Mouse (Mus musculus) cerebellum, adult 11 months (tissue): ENCODE data around the gene E2f4.
A peak's percentile ranks its signal among the peaks of the same experiment; 100 is the strongest.

Experiments
- DNase-seq: peaks from one replicate; pipeline ENCODE4 v3.0.0; 2022

E2f4 gene

DNA sequence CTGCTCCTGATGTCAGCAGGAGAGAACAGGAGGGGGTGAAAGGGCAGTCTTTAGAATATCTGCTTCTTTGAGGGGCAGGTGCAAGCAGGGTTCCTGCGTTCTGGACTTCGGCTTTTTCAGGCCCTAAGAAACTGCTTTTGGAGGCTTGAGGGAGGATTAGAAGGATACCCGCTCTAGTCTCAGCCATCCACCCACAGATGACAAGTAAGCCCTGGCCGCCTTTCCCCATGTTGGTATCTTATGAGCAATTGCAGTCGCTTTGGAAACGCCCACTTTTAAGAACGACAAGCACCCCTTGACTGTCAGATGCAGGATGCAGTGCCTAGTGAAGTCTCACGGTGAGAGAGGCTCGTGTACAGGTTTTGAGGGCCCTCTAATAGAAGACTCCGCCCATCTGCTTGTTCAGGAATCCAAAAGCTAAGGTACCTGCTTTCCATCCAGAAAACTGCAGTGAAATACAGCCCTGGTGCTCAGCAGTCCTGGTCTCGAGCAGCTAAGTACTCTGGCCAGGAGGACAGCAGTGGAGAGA, 21.3 kb downstream of the E2f4 start:
- no peak for DNase-seq

GRCm38 (mm10) chr8:105323183-105323582, 25.7 kb downstream of the E2f4 start:
- no peak for DNase-seq

- DNase-seq = peak; percentile 43
Observed at GRCm38 (mm10) chr8:105325641-105326093, 28.2 kb downstream of the E2f4 start.

- peak; percentile 97 for DNase-seq
Observed at GRCm38 (mm10) chr8:105326141-105326672, 28.7 kb downstream of the E2f4 start, which contains the start of the genes Lrrc29 and Tmem208. Gene Lrrc29, minus strand, starts transcription at chr8:105326278. Gene Tmem208, plus strand, starts transcription at chr8:105326354.

GRCm38 (mm10) chr8:105326968-105327367, 29.5 kb downstream of the E2f4 start:
- no peak for DNase-seq

GRCm38 (mm10) chr8:105330325-105330724, 32.9 kb downstream of the E2f4 start:
- no peak for DNase-seq

DNA sequence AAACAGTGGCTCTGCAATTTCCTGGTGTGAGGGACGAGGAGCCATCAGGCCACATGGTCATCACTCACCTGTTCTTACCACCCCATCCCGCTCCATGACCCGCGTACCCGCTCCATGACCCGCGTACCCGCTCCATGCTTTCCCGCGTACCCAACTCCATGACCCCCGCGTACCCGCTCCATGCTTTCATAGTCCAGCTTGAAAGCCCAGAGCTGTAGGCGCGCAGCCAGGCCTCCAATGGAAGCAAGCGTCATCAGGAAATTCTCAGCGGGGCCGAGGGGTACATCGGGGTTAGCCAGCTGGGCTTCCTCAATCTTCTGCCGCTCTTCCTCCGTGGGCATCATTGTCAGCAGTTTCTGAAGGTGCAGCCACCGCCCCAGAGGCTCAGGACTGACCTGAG, 34.0 kb downstream of the E2f4 start:
- no peak for DNase-seq

GRCm38 (mm10) chr8:105331931-105332330, 34.5 kb downstream of the E2f4 start:
- DNase-seq = no peak

GRCm38 (mm10) chr8:105332523-105332922, 35.1 kb downstream of the E2f4 start:
- no peak for DNase-seq

GRCm38 (mm10) chr8:105336373-105337130, 39.1 kb downstream of the E2f4 start:
- no peak for DNase-seq

DNA sequence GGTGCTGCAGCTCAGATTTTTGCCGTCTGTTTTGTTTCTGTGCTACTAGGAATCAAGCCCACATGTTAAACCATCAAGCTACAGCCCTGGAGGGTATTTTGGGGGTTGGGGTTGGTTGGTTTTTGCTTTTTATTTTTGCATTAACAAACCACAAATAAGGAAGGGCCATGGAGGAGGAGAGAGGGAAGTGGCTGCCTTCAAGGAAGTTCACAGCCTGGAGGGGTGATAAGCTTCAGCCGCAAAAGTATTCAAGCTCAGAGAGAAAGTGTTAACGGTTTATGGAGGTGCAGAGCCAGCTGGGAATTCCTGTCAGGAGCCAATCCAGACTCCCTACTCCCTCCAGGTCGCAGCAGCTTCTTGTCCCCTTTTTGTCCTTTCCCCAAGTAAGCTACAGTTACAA, 41.5 kb downstream of the E2f4 start:
- no peak for DNase-seq

- DNase-seq = no peak
Observed at GRCm38 (mm10) chr8:105339886-105340635, 42.6 kb downstream of the E2f4 start.

GRCm38 (mm10) chr8:105341399-105341798, 43.9 kb downstream of the E2f4 start:
- no peak for DNase-seq

DNA sequence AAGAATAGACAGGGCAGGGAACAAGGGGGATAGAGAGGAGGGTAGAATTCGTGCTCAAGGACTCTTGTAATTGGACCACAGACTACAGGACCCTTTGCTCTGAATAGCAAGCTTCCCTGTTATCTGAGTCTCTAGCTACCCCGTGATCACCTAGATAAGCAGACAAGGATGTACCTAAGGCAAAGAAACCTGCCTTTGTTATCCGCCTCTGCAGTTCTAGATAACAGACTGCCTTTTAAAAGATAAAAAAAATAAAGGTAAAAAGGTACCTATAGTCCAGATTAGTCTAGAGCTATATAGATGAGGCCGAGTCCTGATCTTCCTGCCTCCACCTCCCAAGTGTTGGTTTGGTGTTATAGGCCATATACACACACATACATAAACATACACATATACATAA, 45.3 kb downstream of the E2f4 start:
- DNase-seq = no peak

DNA sequence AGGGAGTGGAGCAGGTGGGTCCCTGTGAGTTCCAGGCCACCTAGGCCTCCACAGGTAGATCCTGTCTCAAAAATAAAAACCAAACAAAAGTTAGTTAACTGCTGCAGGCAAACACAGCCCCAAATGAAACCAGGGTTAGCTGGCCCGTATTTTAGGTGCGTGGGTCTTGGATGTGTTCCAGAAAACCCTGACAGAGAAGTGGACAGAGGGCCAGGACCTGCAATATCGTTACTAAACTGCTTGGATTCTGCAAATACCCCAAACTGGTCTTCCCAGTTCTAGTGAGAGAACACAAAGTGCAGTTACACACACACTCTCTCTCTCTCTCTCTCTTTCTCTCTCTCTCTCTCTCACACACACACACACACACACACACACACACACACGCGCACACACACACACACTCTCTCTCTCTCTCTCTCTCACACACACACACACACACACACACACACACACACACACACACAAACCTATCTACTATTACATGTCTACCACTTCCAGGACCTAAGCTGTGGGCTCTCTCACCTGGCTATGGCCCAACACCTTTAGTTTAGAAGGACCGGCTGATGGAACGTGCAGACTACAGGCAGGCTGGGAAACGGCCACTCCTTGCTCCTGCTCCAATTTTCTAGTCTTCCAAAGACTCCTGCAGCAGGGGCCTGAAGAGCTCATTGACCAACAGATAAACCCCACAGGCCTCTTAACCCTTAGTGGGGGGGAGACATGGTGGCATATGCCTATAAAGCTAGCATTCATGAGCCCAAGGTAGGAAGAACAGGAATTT, 46.5 kb downstream of the E2f4 start:
- no peak for DNase-seq

DNA sequence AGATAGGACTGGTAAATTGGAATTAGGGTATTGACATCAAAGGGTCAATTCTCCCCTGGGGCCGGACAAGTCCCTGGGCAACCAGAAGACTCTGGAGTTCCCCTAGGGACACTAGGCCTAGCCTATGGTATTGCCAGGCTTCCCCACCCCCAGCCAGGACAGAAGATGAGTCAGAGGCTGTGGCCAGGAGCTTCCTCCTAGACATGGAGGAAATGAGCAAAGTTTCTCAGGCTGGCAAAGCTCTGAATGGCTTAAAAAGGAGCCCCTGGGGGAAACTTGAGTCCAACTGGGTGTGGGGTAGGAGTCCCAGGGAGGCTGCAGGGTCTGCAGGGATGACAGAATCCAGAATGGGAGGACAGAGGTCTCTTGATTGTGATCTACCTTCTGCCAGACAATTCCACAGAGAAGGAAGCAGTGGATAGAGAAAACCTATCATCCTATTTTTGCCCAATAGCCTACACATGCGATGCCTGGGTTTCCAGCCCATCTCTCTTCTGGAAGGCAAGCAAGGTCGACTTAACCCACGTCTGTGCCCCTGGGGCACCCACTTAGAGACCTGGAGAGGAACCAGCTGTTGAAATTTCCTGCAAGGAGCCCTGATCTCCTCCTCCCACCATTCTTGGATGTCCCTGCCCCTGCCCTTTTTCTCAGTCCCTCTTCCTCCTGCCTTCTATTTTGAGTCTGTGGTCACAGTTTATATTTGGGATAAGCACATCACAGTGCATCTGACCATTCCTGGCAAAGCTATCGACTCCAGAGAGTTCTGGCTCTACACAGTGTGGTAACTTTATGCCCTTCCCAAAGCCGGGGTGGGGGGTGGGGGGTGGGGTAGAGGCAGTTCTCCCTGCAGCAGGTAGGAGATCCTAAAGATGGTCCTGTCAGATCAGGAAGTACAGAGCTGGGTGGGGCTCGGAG, 47.9 kb downstream of the E2f4 start:
- no peak for DNase-seq

DNA sequence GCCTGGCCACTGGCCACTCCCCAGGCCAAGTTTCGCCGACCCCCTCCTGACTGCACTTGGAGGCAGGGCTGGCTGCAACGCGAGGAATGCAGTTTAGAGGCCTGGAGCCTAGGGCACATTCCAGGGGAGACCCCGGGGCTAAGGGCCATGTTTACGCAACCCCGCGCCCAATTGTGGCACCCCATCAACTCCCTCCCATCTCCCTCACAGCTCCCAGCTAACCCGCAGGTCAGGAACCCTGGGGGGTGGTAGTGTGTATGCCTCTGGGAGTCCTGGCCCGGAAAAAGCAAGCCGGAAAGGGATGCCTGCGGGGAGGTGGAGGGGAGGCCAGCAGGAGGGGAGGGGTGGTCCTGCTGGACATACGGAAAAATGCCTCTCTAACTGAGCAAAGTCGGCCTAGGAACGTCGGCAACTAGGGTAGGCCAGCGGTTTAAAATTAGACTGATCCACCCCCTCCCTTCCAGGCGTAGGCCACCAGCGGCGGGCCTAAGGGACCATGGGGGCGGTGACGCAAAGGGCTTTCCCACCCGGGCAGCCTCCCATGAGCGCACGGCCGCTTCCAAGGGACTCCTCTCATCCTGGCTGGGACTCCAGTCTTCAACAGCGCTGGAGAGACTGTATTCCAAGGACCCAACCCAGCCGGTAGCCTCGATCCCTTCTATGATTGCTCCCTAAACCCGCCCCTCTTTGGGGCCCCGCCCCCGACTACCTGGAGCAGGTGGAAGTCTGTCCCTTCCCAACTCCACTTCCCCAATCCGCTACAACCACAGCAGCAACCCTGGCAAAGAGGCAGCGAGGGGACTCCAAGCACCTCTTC, 49.4 kb downstream of the E2f4 start:
- peak; percentile 52 for DNase-seq

GRCm38 (mm10) chr8:105347428-105348221, 50.2 kb downstream of the E2f4 start, which contains the start of gene Fhod1:
Gene Fhod1, minus strand, starts transcription at chr8:105347953.
- peak; percentile 91 for DNase-seq

DNA sequence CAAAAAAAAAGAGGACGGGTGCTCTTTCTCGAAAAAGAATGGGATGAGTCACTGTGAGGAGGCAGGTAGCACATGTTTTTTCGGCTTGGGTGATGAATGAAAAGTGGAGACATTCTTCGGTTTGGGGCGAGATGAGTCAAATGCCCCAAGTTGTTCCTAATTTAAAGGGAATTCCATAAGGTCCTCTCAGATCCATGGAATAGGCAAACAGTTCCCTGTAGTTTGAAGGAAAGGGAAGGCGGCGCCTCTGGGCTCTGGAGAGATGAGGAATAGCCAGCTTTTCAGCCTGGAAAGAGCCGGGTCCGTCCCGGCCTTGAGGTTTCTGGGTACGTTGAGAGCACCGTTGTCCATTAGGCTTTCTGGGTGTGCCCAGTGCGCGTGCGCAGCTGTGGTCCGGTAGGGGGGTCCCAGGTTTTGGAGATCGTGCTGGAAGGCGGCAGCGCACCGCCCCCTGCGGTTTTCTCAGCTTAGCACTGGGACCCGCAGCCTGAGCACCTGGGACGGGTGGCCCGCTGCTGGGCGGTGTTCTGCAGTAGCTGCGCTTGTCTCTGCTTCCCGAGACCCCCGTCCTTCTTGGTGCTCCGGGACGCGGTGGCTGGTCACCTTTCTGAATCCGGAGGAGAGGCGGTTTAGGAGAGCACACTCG, 51.1 kb downstream of the E2f4 start, which contains the start of gene Slc9a5:
Gene Slc9a5 (plus strand): TSS at position 394 of the 646 bp plus-strand sequence.
- peak; percentile 76 for DNase-seq
